Mouse (Mus musculus) liver, embryonic 14.5 days (tissue): ENCODE measurements around the gene Cuta. TPM values are rescaled to one million over a fixed set of nuclear protein-coding genes. Genes with fewer than 3 reads are reported as not detected.
A peak's percentile ranks its signal among the peaks of the same experiment; 100 is the strongest.
"Not testable (repeated sequence)": the region's sequence is repeated elsewhere in the genome, so short reads cannot be mapped to it uniquely, and the experiment has no call there.

Experiments used
- ATAC-seq: fragments of 200-750 bp; cut with Nextera tagmentation; 2 replicates; pipeline ENCODE4 v1.8.0; 2017; ENCODE audit warnings: moderate number of reproducible peaks, mild to moderate bottlenecking, moderate library complexity; ENCODE audit not compliant: insufficient read depth
- DNase-seq, 3 experiments: peaks; one replicate each; pipeline ENCODE4 v3.0.0-alpha.2; 2012 to 2013; ENCODE audit warnings: low read depth in 3 of 3, low spot score in 3 of 3
- H3K27ac ChIP-seq: fragments of 300-500 bp; sonication (generic); 2 replicates; pipeline ENCODE4 v1.5.1; 2014; ENCODE audit warnings: moderate library complexity, mild to moderate bottlenecking, control low read depth, inconsistent platforms
- H3K27me3 ChIP-seq: fragments of 300-500 bp; sonication (generic); 2 replicates; pipeline ENCODE4 v1.6.1; 2014; ENCODE audit warnings: mild to moderate bottlenecking, low read length, moderate library complexity; ENCODE audit not compliant: control insufficient read depth, insufficient read depth
- H3K36me3 ChIP-seq: fragments of 300-500 bp; sonication (generic); replicated peaks from 2 replicates; pipeline ENCODE4 v1.6.1; 2014; ENCODE audit warnings: low read depth; ENCODE audit not compliant: control insufficient read depth, insufficient read depth
- H3K4me1 ChIP-seq, 2 experiments: fragments of 200-500 bp in 1 of 2; fragments of 300-500 bp in 1 of 2; sonication (generic) in 1 of 2; replicated peaks; 2 replicates each; pipeline ENCODE4 v1.6.1; 2012 to 2014; ENCODE audit warnings: antibody characterized with exemption in 1 of 2, inconsistent platforms in 1 of 2, low read length in 1 of 2; ENCODE audit not compliant: control insufficient read depth in 2 of 2, insufficient read depth in 2 of 2
- H3K4me2 ChIP-seq: fragments of 300-500 bp; sonication (generic); 2 replicates; pipeline ENCODE4 v1.6.1; 2014; ENCODE audit warnings: low read depth, mild to moderate bottlenecking, control low read depth, moderate library complexity
- H3K4me3 ChIP-seq, 2 experiments: fragments of 200-500 bp in 1 of 2; fragments of 300-500 bp in 1 of 2; sonication (generic) in 1 of 2; 2 replicates each; pipeline ENCODE4 v1.5.1; 2012 to 2014; ENCODE audit warnings: low read depth in 2 of 2, low read length in 2 of 2, mild to moderate bottlenecking in 2 of 2, control low read depth in 1 of 2, inconsistent platforms in 1 of 2, moderate library complexity in 1 of 2; ENCODE audit not compliant: insufficient read depth in 1 of 2
- H3K9ac ChIP-seq: fragments of 300-500 bp; sonication (generic); replicated peaks from 2 replicates; pipeline ENCODE4 v1.6.1; 2014; ENCODE audit warnings: mild to moderate bottlenecking, control low read depth, moderate library complexity
- H3K9me3 ChIP-seq: fragments of 300-500 bp; sonication (generic); 2 replicates; pipeline ENCODE4 v1.6.1; 2016; ENCODE audit warnings: low read length, mixed read lengths; ENCODE audit not compliant: control insufficient read depth
- CTCF ChIP-seq: IDR thresholded peaks from 2 replicates; pipeline ENCODE4 v1.5.1; 2016; ENCODE audit warnings: antibody characterized with exemption, low read depth, control low read depth
- EP300 ChIP-seq: IDR thresholded peaks from 2 replicates; pipeline ENCODE4 v1.6.1; 2016; ENCODE audit warnings: antibody characterized with exemption, low read depth
- WGBS: fragments of 180-500 bp; shearing (Covaris S2); extraction: QIAGEN DNeasy Blood & Tissue Kit; methylation state at CpG from one replicate; pipeline ENCODE4 v1.1.7; 2014; ENCODE audit not compliant: insufficient replicate concordance; 5-methylcytosine and 5-hydroxymethylcytosine counted together
- polyA plus RNA-seq, 2 experiments: library from polyadenylated mRNA; depleted of rRNA in 1 of 2; stranded (reverse) in 1 of 2; unstranded in 1 of 2; fragments of >200 nt; fragmentation: Nextera tagmentation in 1 of 2; extraction: Ambion mirVana in 1 of 2; gene quantifications; 2 replicates each; pipeline versions ENCODE4 v1.2.1 to v1.2.3; 2012 to 2014

Gene Cuta
- polyA plus RNA-seq, 2 experiments, result 53.5 to 86.8 TPM

- no peak for TF ChIP-seq CTCF
- no peak for TF ChIP-seq EP300
- H3K27me3 ChIP-seq, result no peaks in the 10 kb centered on the region
- 73% methylated on average over 16 of the region's 16 CpGs for WGBS
- ATAC-seq, result no peak
- H3K4me2 ChIP-seq, result peak overlapping the region; percentile 94
- no peak overlapping the region for H3K27ac ChIP-seq
- H3K9ac ChIP-seq, result no peak overlapping the region
- H3K9me3 ChIP-seq, result no peaks in the 10 kb centered on the region
- H3K36me3 ChIP-seq, result peaks cover 19% of the 10 kb centered on the region
- peaks cover 11 to 12% of the 10 kb centered on the region in 2 experiments; a peak in 3 of 4 replicates for H3K4me1 ChIP-seq
- DNase-seq, result no peak
- peak overlapping the region in 1 of 2 experiments; percentile 67; a peak in 2 of 4 replicates for H3K4me3 ChIP-seq
These were observed 5.2 kb downstream of the Cuta start for GRCm38 (mm10) chr17:26933885-26934827.

- Histone ChIP-seq H3K4me1 (peaks cover 11 to 12% of the 10 kb centered on the region in 2 experiments; a peak in 3 of 4 replicates), H3K27ac (peak overlapping the region; percentile 18; the same call in 1 of the 2 replicates), H3K4me3 (peak overlapping the region; percentile 64 to 67), H3K4me2 (peak overlapping the region; percentile 94), H3K27me3 (no peaks in the 10 kb centered on the region), H3K36me3 (peaks cover 25% of the 10 kb centered on the region), H3K9me3 (no peaks in the 10 kb centered on the region), H3K9ac (peak overlapping the region; percentile 66)
- DNase-seq (no peak), ATAC-seq (peak; percentile 2; the same call in 1 of the 2 replicates)
- 5% methylated on average over 13 of the region's 13 CpGs for WGBS
- TF ChIP-seq EP300 (no peak), CTCF (no peak; the same call in 1 of the 2 replicates)
These were observed 6.0 kb downstream of the Cuta start for GRCm38 (mm10) chr17:26933419-26933818.

DNA sequence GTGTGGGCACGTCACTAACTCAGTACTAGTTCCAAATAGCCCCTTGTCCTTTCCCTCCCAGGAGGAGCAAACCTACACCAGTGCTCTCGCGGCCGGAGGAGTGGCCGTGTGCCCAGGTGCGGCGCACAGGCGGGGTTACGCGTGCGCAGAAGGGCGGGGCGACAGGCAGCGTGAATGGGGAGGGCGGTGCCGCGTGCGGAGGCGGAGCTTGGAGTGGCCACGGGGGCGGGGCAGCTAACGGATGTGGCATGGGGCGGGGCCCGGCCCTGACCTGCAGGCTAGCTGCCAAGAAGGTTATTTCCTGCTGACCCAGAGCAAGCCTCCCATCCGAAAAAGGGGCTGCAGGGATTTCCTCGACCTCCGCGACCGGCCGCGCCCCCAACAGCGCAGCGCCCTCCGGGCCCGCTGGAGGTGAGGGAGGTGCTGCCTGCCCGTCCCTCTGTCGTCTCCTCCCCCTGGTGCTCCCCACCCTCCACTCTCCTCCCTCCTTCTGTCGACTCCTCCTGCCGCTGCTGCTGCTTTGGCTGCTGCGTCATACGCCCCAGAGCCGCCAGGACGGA, 6.5 kb downstream of the Cuta start, which contains the start of gene Phf1:
Phf1 (plus strand) TSS at position 214 of the 560 bp plus-strand sequence.
- TF ChIP-seq CTCF (no peak; the same call in 1 of the 2 replicates), EP300 (no peak)
- peak within 1 kb of the TSS; percentile 66 for H3K9ac ChIP-seq
- peak within 1 kb of the TSS; percentile 64 to 67 for H3K4me3 ChIP-seq
- peak within 1 kb of the TSS; percentile 94 for H3K4me2 ChIP-seq
- peak; percentile 92 for ATAC-seq
- peaks cover 28% of the 10 kb centered on the region for H3K36me3 ChIP-seq
- WGBS, result under 1% methylated on average over 43 of the region's 43 CpGs
- H3K9me3 ChIP-seq, result no peaks in the 10 kb centered on the region
- no peaks in the 10 kb centered on the region for H3K27me3 ChIP-seq
- DNase-seq, result peak; percentile 80 to 85 (median 82)
- H3K4me1 ChIP-seq, result peaks cover 8% of the 10 kb centered on the region in 2 experiments; a peak in 3 of 4 replicates
- H3K27ac ChIP-seq, result peak within 1 kb of the TSS; percentile 20

- TF ChIP-seq CTCF, result peak; percentile 65
- ATAC-seq, H3K9me3 ChIP-seq, H3K27me3 ChIP-seq, H3K4me1 ChIP-seq, H3K4me2 ChIP-seq, H3K9ac ChIP-seq, H3K27ac ChIP-seq, DNase-seq, H3K4me3 ChIP-seq: not testable (repeated sequence)
- H3K36me3 ChIP-seq, result peaks cover 37% of the 10 kb centered on the region
- 69% methylated on average over 7 of the region's 7 CpGs for WGBS
These were observed 7.6 kb downstream of the Cuta start for GRCm38 (mm10) chr17:26931795-26932194.

- H3K36me3 ChIP-seq, result peaks cover 73% of the 10 kb centered on the region
- not testable (repeated sequence) for H3K9ac ChIP-seq, H3K4me2 ChIP-seq, H3K27ac ChIP-seq, H3K4me3 ChIP-seq, H3K4me1 ChIP-seq, DNase-seq, H3K27me3 ChIP-seq, ATAC-seq, H3K9me3 ChIP-seq
- WGBS, result 93% methylated on average over 9 of the region's 9 CpGs
These were observed 14.0 kb downstream of the Cuta start for GRCm38 (mm10) chr17:26925414-26925813.

DNA sequence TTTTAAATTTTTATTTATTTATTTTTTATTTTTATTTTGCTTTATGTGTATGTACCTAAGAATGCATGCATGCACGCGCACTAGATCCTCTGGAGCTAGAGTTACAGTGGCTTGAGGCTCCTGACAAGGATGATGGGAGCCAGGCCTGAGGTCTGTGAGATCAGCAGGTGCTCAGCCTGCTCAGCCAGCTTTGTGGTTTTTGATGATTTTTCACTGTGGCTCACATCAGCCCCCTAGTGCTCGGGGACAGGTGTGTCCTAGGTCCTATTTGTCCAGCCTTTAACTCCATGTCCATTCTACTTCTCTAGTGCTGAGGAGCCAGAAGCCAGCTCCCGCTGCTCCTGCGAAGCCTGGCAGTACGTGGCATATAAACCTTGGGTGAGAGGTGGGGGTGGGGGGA, 17.0 kb downstream of the Cuta start:
- H3K4me2 ChIP-seq, H3K9ac ChIP-seq, H3K9me3 ChIP-seq, DNase-seq, H3K27me3 ChIP-seq, H3K27ac ChIP-seq, H3K4me3 ChIP-seq, ATAC-seq, H3K4me1 ChIP-seq: not testable (repeated sequence)
- peaks cover 53% of the 10 kb centered on the region for H3K36me3 ChIP-seq
- WGBS, result 91% methylated on average over 5 of the region's 6 CpGs

GRCm38 (mm10) chr17:26919516-26919915, 19.9 kb downstream of the Cuta start:
- not testable (repeated sequence) for DNase-seq, H3K27me3 ChIP-seq, H3K9me3 ChIP-seq, ATAC-seq, H3K4me3 ChIP-seq, H3K27ac ChIP-seq, H3K4me1 ChIP-seq
- peak overlapping the region; percentile 18; the same call in 1 of the 2 replicates for H3K4me2 ChIP-seq
- WGBS, result 63% methylated on average over 2 of the region's 2 CpGs
- peaks cover 28% of the 10 kb centered on the region for H3K36me3 ChIP-seq
- 0 out of 2 replicates have a peak overlapping the region, but pooled peaks have one; percentile 34 for H3K9ac ChIP-seq
